Mouse (Mus musculus) G1E (cell line): Measurements from ENCODE around the gene Bclaf3. TPM values are rescaled to one million over a fixed set of nuclear protein-coding genes. Genes with fewer than 3 reads are reported as not detected.

Source experiments
- ATAC-seq: 2 replicates; pipeline ENCODE4 v1.8.0; 2016; ENCODE audit warnings: mild to moderate bottlenecking; ENCODE audit not compliant: insufficient number of reproducible peaks, poor library complexity, low FRiP score, severe bottlenecking; ENCODE audit errors: extremely low read depth
- DNase-seq: peaks from one replicate; pipeline ENCODE4 v3.0.0; 2012; ENCODE audit warnings: low spot score
- H3K27me3 ChIP-seq: 2 replicates; pipeline ENCODE4 v1.6.1; 2012; ENCODE audit warnings: mild to moderate bottlenecking, low read length, inconsistent platforms; ENCODE audit not compliant: insufficient read depth
- H3K36me3 ChIP-seq: replicated peaks from 2 replicates; pipeline ENCODE3; 2012; ENCODE audit warnings: mild to moderate bottlenecking, inconsistent platforms
- H3K4me1 ChIP-seq: 2 replicates; pipeline ENCODE4 v1.6.1; 2012; ENCODE audit warnings: low read depth, low read length, inconsistent platforms, mixed read lengths; ENCODE audit not compliant: insufficient read depth
- H3K4me3 ChIP-seq: 2 replicates; pipeline ENCODE4 v1.5.1; 2012; ENCODE audit warnings: low read depth, mild to moderate bottlenecking, inconsistent platforms, low read length, moderate library complexity, mixed read lengths
- H3K9me3 ChIP-seq: replicated peaks from 2 replicates; pipeline ENCODE4 v1.6.1; 2012; ENCODE audit warnings: inconsistent platforms
- CTCF ChIP-seq: IDR thresholded peaks from 2 replicates; pipeline ENCODE4 v1.5.1; 2012; ENCODE audit warnings: low read depth, low read length, inconsistent platforms, mixed read lengths
- GATA1 ChIP-seq: IDR thresholded peaks from 2 replicates; pipeline ENCODE4 v1.6.1; 2012; ENCODE audit warnings: borderline replicate concordance, low read length, inconsistent platforms, mixed read lengths
- GATA2 ChIP-seq: IDR thresholded peaks from 2 replicates; pipeline ENCODE4 v1.6.1; 2012; ENCODE audit warnings: low read depth, low read length, inconsistent platforms, borderline replicate concordance
- POLR2AphosphoS5 ChIP-seq: IDR thresholded peaks from 2 replicates; pipeline ENCODE4 v1.6.1; 2012; ENCODE audit warnings: low read depth, low read length, inconsistent platforms; ENCODE audit not compliant: insufficient replicate concordance
- TAL1 ChIP-seq: conservative IDR thresholded peaks from 2 replicates; pipeline ENCODE4 v1.6.1; 2012; ENCODE audit warnings: low read depth, low read length, inconsistent platforms, mixed read lengths
- polyA plus RNA-seq: library from polyadenylated mRNA; stranded (reverse); fragments of >175 nt; gene quantifications from 2 replicates; pipeline ENCODE4 v1.2.3, GENCODE M21; 2012
- total RNA-seq, 2 experiments: library from RNA; stranded (forward) in 1 of 2; stranded (reverse) in 1 of 2; fragments of 200-1000 nt in 1 of 2; fragments of >200 nt in 1 of 2; fragmentation: Nextera tagmentation in 1 of 2; gene quantifications; 2 replicates each; pipeline ENCODE4 v1.2.3; 2014 to 2017

Gene Bclaf3
- total and polyA plus RNA-seq, 3 experiments: 2.9 to 73.5 (median 52.0) TPM

- ATAC-seq (peak; percentile 40; the same call in 1 of the 2 replicates), DNase-seq (no peak)
- Histone ChIP-seq H3K27me3 (0 out of 2 replicates have a peak, but pooled peaks cover 3% of the 10 kb centered on the region), H3K4me3 (peak overlapping the region; percentile 79; the same call in 1 of the 2 replicates), H3K36me3 (peaks cover 22% of the 10 kb centered on the region), H3K9me3 (no peaks in the 10 kb centered on the region), H3K4me1 (peaks cover 28% of the 10 kb centered on the region)
- TF ChIP-seq GATA1 (no peak), TAL1 (no peak), CTCF (no peak), GATA2 (no peak), POLR2AphosphoS5 (no peak)
Observed at GRCm38 (mm10) chrX:159629203-159629602, 102.7 kb downstream of the Bclaf3 start.

GRCm38 (mm10) chrX:159638500-159639227 is 112.2 kb downstream of the Bclaf3 start:
- Histone ChIP-seq H3K4me1 (peaks cover 47% of the 10 kb centered on the region), H3K9me3 (no peaks in the 10 kb centered on the region), H3K4me3 (no peak overlapping the region; the same call in 1 of the 2 replicates), H3K36me3 (peaks cover 16% of the 10 kb centered on the region), H3K27me3 (no peaks in the 10 kb centered on the region)
- DNase-seq (no peak), ATAC-seq (peak; percentile 37)
- no peak for TF ChIP-seq GATA2
- TF ChIP-seq POLR2AphosphoS5: no peak
- TF ChIP-seq GATA1: no peak

- peaks cover 18% of the 10 kb centered on the region for H3K36me3 ChIP-seq
- DNase-seq: peak; percentile 4
- H3K4me1 ChIP-seq: peaks cover 59% of the 10 kb centered on the region
- ATAC-seq: peak; percentile 77
- H3K27me3 ChIP-seq: no peaks in the 10 kb centered on the region
- H3K4me3 ChIP-seq: no peak overlapping the region; the same call in 1 of the 2 replicates
- H3K9me3 ChIP-seq: no peaks in the 10 kb centered on the region
- TF ChIP-seq TAL1 (peak; percentile 54), GATA2 (no peak)
Observed at GRCm38 (mm10) chrX:159639991-159640390, 113.5 kb downstream of the Bclaf3 start.

Other genes with a start within 250 kb of the Bclaf3 start
- gene Eif1ax, start 154.5 kb upstream of the Bclaf3 start, total RNA-seq (2014; fragmentation: Nextera tagmentation): 61.6 and 76.9 TPM in 2 replicates
- gene Eif1ax, start 154.5 kb upstream of the Bclaf3 start, total RNA-seq (2017): 55.2 and 56.2 TPM in 2 replicates
- gene Eif1ax, start 154.5 kb upstream of the Bclaf3 start, polyA plus RNA-seq: 542 and 658 TPM in 2 replicates
- not detected in 2 replicates for gene Map7d2, start 112.1 kb upstream of the Bclaf3 start, total RNA-seq (2014; fragmentation: Nextera tagmentation)
- gene Map7d2, start 112.1 kb upstream of the Bclaf3 start, total RNA-seq (2017): 0.16 TPM in 1 of 2 replicates, not detected in the other
- gene Map7d2, start 112.1 kb upstream of the Bclaf3 start, polyA plus RNA-seq: not detected in 2 replicates
- gene Sh3kbp1, start 100.6 kb downstream of the Bclaf3 start, total RNA-seq (2014; fragmentation: Nextera tagmentation): 231 and 267 TPM in 2 replicates
- gene Sh3kbp1, start 100.6 kb downstream of the Bclaf3 start, total RNA-seq (2017): 194 and 242 TPM in 2 replicates
- 13.3 and 13.6 TPM in 2 replicates for gene Sh3kbp1, start 100.6 kb downstream of the Bclaf3 start, polyA plus RNA-seq